Comparison of ENCODE assay signal across 13 mouse cellular contexts in genomic region chr3:98052507-98053430, GRCm38 (mm10). TPM values are rescaled to one million over a fixed set of nuclear protein-coding genes. Genes with fewer than 3 reads are reported as not detected.
DNase-seq lines count a peak whose midpoint lies in the region; ATAC-seq and TF ChIP-seq lines count a peak whose summit lies in the region.
"Had no signal": no experiment of that assay in that cellular context is flagged by ENCODE, and none has a peak within 500 bp of the region (broad histone marks: within the 10 kb centered on the region; RNA-seq: fewer than 3 reads in every experiment).

No protein-coding gene starts in this region.

- no peak overlapping the region for H3K4me3 ChIP-seq in embryonic facial prominence, embryonic 12.5 days
- no peak overlapping the region for H3K4me3 ChIP-seq in embryonic facial prominence, embryonic 10.5 days
- H3K4me3 ChIP-seq in layer of hippocampus, adult 2 months, result no peak overlapping the region
- H3K4me3 ChIP-seq in forebrain, postnatal 0 days (ENCODE audit: low read depth, low read length), result no peak overlapping the region
- no peak overlapping the region for H3K4me3 ChIP-seq in limb, embryonic 10.5 days
- H3K4me3 ChIP-seq: myocyte had no signal

- WGBS in embryonic facial prominence, embryonic 12.5 days, result 90% methylated on average over 16 of the region's 16 CpGs
- 94% methylated on average over 16 of the region's 16 CpGs for WGBS in embryonic facial prominence, embryonic 10.5 days
- 70% methylated on average over 16 of the region's 16 CpGs for WGBS in forebrain, postnatal 0 days
- WGBS in limb, embryonic 10.5 days, result 93% methylated on average over 16 of the region's 16 CpGs

- peaks cover 67% of the 10 kb centered on the region for H3K4me1 ChIP-seq in embryonic facial prominence, embryonic 12.5 days
- H3K4me1 ChIP-seq in embryonic facial prominence, embryonic 10.5 days, result peaks cover 86% of the 10 kb centered on the region
- H3K4me1 ChIP-seq in forebrain, postnatal 0 days (ENCODE audit: insufficient read depth), result 0 out of 2 replicates have a peak, but pooled peaks cover 3% of the 10 kb centered on the region
- peaks cover 72% of the 10 kb centered on the region for H3K4me1 ChIP-seq in limb, embryonic 10.5 days

- 0 out of 2 replicates have a peak overlapping the region, but pooled peaks have one; percentile 23 for H3K27ac ChIP-seq in embryonic facial prominence, embryonic 12.5 days
- no peak overlapping the region for H3K27ac ChIP-seq in embryonic facial prominence, embryonic 10.5 days (replicated peaks)
- H3K27ac ChIP-seq in layer of hippocampus, adult 2 months, result peak overlapping the region; percentile 69; the same call in 1 of the 2 replicates
- H3K27ac ChIP-seq in forebrain, postnatal 0 days (ENCODE audit: low read depth, low read length), result no peak overlapping the region
- peak overlapping the region; percentile 54 for H3K27ac ChIP-seq in limb, embryonic 10.5 days

- no peak overlapping the region for H3K9ac ChIP-seq in embryonic facial prominence, embryonic 12.5 days
- no peak overlapping the region for H3K9ac ChIP-seq in forebrain, postnatal 0 days

- no peak overlapping the region for H3K4me2 ChIP-seq in embryonic facial prominence, embryonic 12.5 days (replicated peaks)
- H3K4me2 ChIP-seq in forebrain, postnatal 0 days (ENCODE audit: low read depth), result no peak overlapping the region

- H3K9me3 ChIP-seq in embryonic facial prominence, embryonic 12.5 days, result no peaks in the 10 kb centered on the region
- H3K9me3 ChIP-seq in embryonic facial prominence, embryonic 10.5 days, result no peaks in the 10 kb centered on the region
- no peaks in the 10 kb centered on the region for H3K9me3 ChIP-seq in forebrain, postnatal 0 days (ENCODE audit: low read length)
- H3K9me3 ChIP-seq in limb, embryonic 10.5 days (replicated peaks), result no peaks in the 10 kb centered on the region

- TF ChIP-seq CTCF in layer of hippocampus, adult 2 months (conservative IDR thresholded peaks at IDR 0.05), result no peak
- no peak for TF ChIP-seq CTCF in forebrain, postnatal 0 days (IDR thresholded peaks at IDR 0.05; ENCODE audit: low read depth)

- DNase-seq in embryonic facial prominence, embryonic 10.5 days (ENCODE audit: low spot score), result no peak
- DNase-seq in layer of hippocampus, adult 2 months (ENCODE audit: low spot score in 2 of 2), result no peak
- no peak for DNase-seq in layer of hippocampus, adult 9-10 months (ENCODE audit: low spot score)
- no peak for DNase-seq in forebrain, postnatal 0 days
- DNase-seq in limb, embryonic 10.5 days (ENCODE audit: low spot score), result no peak
- DNase-seq in MN1 (ENCODE audit: low spot score), result no peak
- no peak for DNase-seq in adrenal gland, adult 18-20 months (ENCODE audit: low spot score in 2 of 2)
- DNase-seq: adrenal gland, postnatal 25 days; cerebellum, adult 8-10 months; lung, postnatal 10 days had no signal

- no peak for ATAC-seq in embryonic facial prominence, embryonic 12.5 days (ENCODE audit: insufficient number of reproducible peaks, insufficient read depth, low FRiP score, low TSS enrichment)
- peak; percentile 25 for ATAC-seq in forebrain, postnatal 0 days
- ATAC-seq: Patski had no signal

- H3K36me3 ChIP-seq in embryonic facial prominence, embryonic 12.5 days, result no peaks in the 10 kb centered on the region
- peaks cover 11% of the 10 kb centered on the region; the same call in 1 of the 2 replicates for H3K36me3 ChIP-seq in embryonic facial prominence, embryonic 10.5 days (replicated peaks)
- no peaks in the 10 kb centered on the region for H3K36me3 ChIP-seq in forebrain, postnatal 0 days (ENCODE audit: insufficient read depth)
- H3K36me3 ChIP-seq in limb, embryonic 10.5 days, result peaks cover 16% of the 10 kb centered on the region

- no peaks in the 10 kb centered on the region for H3K27me3 ChIP-seq in embryonic facial prominence, embryonic 12.5 days
- no peaks in the 10 kb centered on the region for H3K27me3 ChIP-seq in embryonic facial prominence, embryonic 10.5 days (replicated peaks; ENCODE audit: low read depth, poor library complexity, severe bottlenecking)
- no peaks in the 10 kb centered on the region for H3K27me3 ChIP-seq in forebrain, postnatal 0 days (ENCODE audit: insufficient read depth, low read length)
- H3K27me3 ChIP-seq in limb, embryonic 10.5 days (ENCODE audit: low read depth, poor library complexity, severe bottlenecking), result no peaks in the 10 kb centered on the region
- H3K27me3 ChIP-seq: Patski had no signal

RNA-seq across cellular contexts. Expression of gene Notch2, which starts 39.4 kb away (rescaled TPM):
- 38.8 and 42.1 TPM in 2 replicates for polyA plus RNA-seq in embryonic facial prominence, embryonic 12.5 days (2016; fragmentation: Nextera tagmentation; extraction: Ambion mirVana)
- 22.0 and 23.2 TPM in 2 replicates for polyA plus RNA-seq in embryonic facial prominence, embryonic 10.5 days (2016; fragmentation: Nextera tagmentation; extraction: Ambion mirVana)
- total RNA-seq in layer of hippocampus, adult 2 months (2021), result 10 to 100 TPM; 22.2 to 25.5 TPM
- total RNA-seq in forebrain, postnatal 0 days (2014; rRNA removed), result 16.6 and 28.4 TPM in 2 replicates
- polyA plus RNA-seq in forebrain, postnatal 0 days (2015; fragmentation: Nextera tagmentation; extraction: Ambion mirVana), result 5.9 and 8.1 TPM in 2 replicates
- polyA plus RNA-seq in limb, embryonic 10.5 days (2016; fragmentation: Nextera tagmentation; extraction: Ambion mirVana), result 22.7 and 29.6 TPM in 2 replicates
- total RNA-seq in adrenal gland, adult 18-20 months (2021), result 10 to 100 TPM; 46.6 to 79.1 TPM

Comparison
In these comparisons a context has a peak if more than half of its experiments do, and no peak if none do; other contexts are left out.
1. H3K27ac ChIP-seq: peak in embryonic facial prominence, embryonic 12.5 days (single experiment), layer of hippocampus, adult 2 months (single experiment) and limb, embryonic 10.5 days (single experiment); none in embryonic facial prominence, embryonic 10.5 days (single experiment) and forebrain, postnatal 0 days (single experiment).